Comparison of ENCODE assay signal across 10 mouse cellular contexts in genomic region chr3:137293174-137293591, GRCm38 (mm10). TPM values are rescaled to one million over a fixed set of nuclear protein-coding genes. Genes with fewer than 3 reads are reported as not detected.
DNase-seq lines count a peak whose midpoint lies in the region; ATAC-seq and TF ChIP-seq lines count a peak whose summit lies in the region.
"Had no signal": no experiment of that assay in that cellular context is flagged by ENCODE, and none has a peak within 500 bp of the region (broad histone marks: within the 10 kb centered on the region; RNA-seq: fewer than 3 reads in every experiment).

No protein-coding gene starts in this region.

- peak overlapping the region; percentile 30 for H3K4me2 ChIP-seq in lung, postnatal 0 days (replicated peaks; ENCODE audit: low read depth, low read length)

- TF ChIP-seq CTCF in gastrocnemius, adult 2 months (IDR thresholded peaks at IDR 0.05) = no peak
- no peak for TF ChIP-seq CTCF in lung, postnatal 0 days (IDR thresholded peaks at IDR 0.05)

- H3K9ac ChIP-seq in lung, postnatal 0 days (replicated peaks; ENCODE audit: low read depth) = no peak overlapping the region

- no peaks in the 10 kb centered on the region for H3K9me3 ChIP-seq in lung, postnatal 0 days (ENCODE audit: low read length)

- H3K27me3 ChIP-seq in lung, postnatal 0 days (replicated peaks; ENCODE audit: insufficient read depth, low read length) = no peaks in the 10 kb centered on the region

- no peaks in the 10 kb centered on the region; the same call in 1 of the 2 replicates for H3K4me1 ChIP-seq in lung, postnatal 0 days (ENCODE audit: insufficient read depth, low read depth, low read length)

- no peak overlapping the region for H3K27ac ChIP-seq in gastrocnemius, adult 2 months
- no peak overlapping the region for H3K27ac ChIP-seq in lung, postnatal 0 days (ENCODE audit: low read length)

- no peak for DNase-seq in gastrocnemius, adult 2 months
- DNase-seq in gastrocnemius, postnatal 4 days (ENCODE audit: low spot score in 2 of 2) = no peak
- peak; percentile 24 for DNase-seq in c-Kit-positive CD71-negative TER-119-negative erythroid progenitor cells, embryonic 14.5 days (ENCODE audit: low read depth)
- peak; percentile 32 for DNase-seq in lung, postnatal 0 days (ENCODE audit: low spot score)
- no peak for DNase-seq in cerebellum, postnatal 25 days
- DNase-seq in cerebellum, postnatal 36 days = no peak
- DNase-seq: cerebellum, adult 11 months; gastrocnemius, postnatal 10 days had no signal

- H3K36me3 ChIP-seq in lung, postnatal 0 days (ENCODE audit: insufficient read depth, low read length) = no peaks in the 10 kb centered on the region

- no peak for TF ChIP-seq EP300 in lung, postnatal 0 days (IDR thresholded peaks at IDR 0.05)

- ATAC-seq in hematopoietic stem cell, adult 5-6 weeks (replicated peaks in 1 of 2; ENCODE audit: insufficient read depth in 1 of 2, low FRiP score in 2 of 2, low TSS enrichment in 1 of 2, low read depth in 1 of 2, poor library complexity in 2 of 2, severe bottlenecking in 2 of 2) = peak; percentile 82 to 92
- ATAC-seq in lung, postnatal 0 days = peak; percentile 52
- no peak for ATAC-seq in inflammation-experienced regulatory T-cells, adult 6 months

- 25% methylated on average over 6 of the region's 6 CpGs for WGBS in lung, postnatal 0 days

- H3K4me3 ChIP-seq in gastrocnemius, adult 2 months = peak overlapping the region; percentile 41
- H3K4me3 ChIP-seq in lung, postnatal 0 days (ENCODE audit: low read depth, low read length) = no peak overlapping the region

- intact Hi-C loops in gastrocnemius, adult 2 months (cut with DNase I) = no loop called here

RNA-seq across cellular contexts. Expression of gene Emcn, which starts 47.7 kb away (rescaled TPM):
- total RNA-seq in gastrocnemius, adult 2 months (2021) = 10 to 100 TPM in 1 of 2 experiments, 1 to 10 TPM in 1; 7.7 to 11.9 TPM
- total RNA-seq in gastrocnemius, postnatal 4 days (2021) = 10 to 100 TPM; 26.3 to 27.4 TPM
- total RNA-seq in hematopoietic stem cell, adult 5-6 weeks (2017) = 23.0 and 27.6 TPM in 2 replicates
- polyA plus RNA-seq in lung, postnatal 0 days (2015; fragmentation: Nextera tagmentation; extraction: Ambion mirVana) = 105 and 115 TPM in 2 replicates
- under 1 TPM in 1 of 3 experiments, not detected in 2; 0.12 TPM for polyA plus RNA-seq in inflammation-experienced regulatory T-cells, adult 6 months (2017; shearing (Covaris generic))

Comparison
In these comparisons a context has a peak if more than half of its experiments do, and no peak if none do; other contexts are left out.
1. DNase-seq: peak in c-Kit-positive CD71-negative TER-119-negative erythroid progenitor cells, embryonic 14.5 days (single experiment) and lung, postnatal 0 days (single experiment); none in gastrocnemius, adult 2 months (single experiment), gastrocnemius, postnatal 4 days (0 of 2), cerebellum, postnatal 25 days (0 of 2) and cerebellum, postnatal 36 days (0 of 2).